Mouse (Mus musculus) limb, embryonic 15.5 days (tissue): ENCODE data around the gene Prtg. TPM values are rescaled to one million over a fixed set of nuclear protein-coding genes. Genes with fewer than 3 reads are reported as not detected.
A peak's percentile ranks its signal among the peaks of the same experiment; 100 is the strongest.

Experiments used
- ATAC-seq: fragments of 200-750 bp; cut with Nextera tagmentation; 2 replicates; pipeline ENCODE4 v1.8.0; 2017; ENCODE audit warnings: low read depth, moderate TSS enrichment; ENCODE audit not compliant: insufficient number of reproducible peaks, low FRiP score, low TSS enrichment
- H3K27ac ChIP-seq: fragments of 300-500 bp; sonication (generic); 2 replicates; pipeline ENCODE4 v1.5.1; 2015; ENCODE audit warnings: moderate library complexity, mild to moderate bottlenecking, inconsistent platforms
- H3K27me3 ChIP-seq: fragments of 300-500 bp; sonication (generic); 2 replicates; pipeline ENCODE4 v1.6.1; 2015; ENCODE audit warnings: inconsistent platforms
- H3K36me3 ChIP-seq: fragments of 300-500 bp; sonication (generic); 2 replicates; pipeline ENCODE4 v1.6.1; 2015; ENCODE audit warnings: inconsistent platforms
- H3K4me1 ChIP-seq: fragments of 300-500 bp; sonication (generic); 2 replicates; pipeline ENCODE4 v1.6.1; 2015; ENCODE audit warnings: inconsistent platforms
- H3K4me2 ChIP-seq: fragments of 300-500 bp; sonication (generic); 2 replicates; pipeline ENCODE4 v1.6.1; 2015; ENCODE audit warnings: mild to moderate bottlenecking, inconsistent platforms
- H3K4me3 ChIP-seq: fragments of 300-500 bp; sonication (generic); 2 replicates; pipeline ENCODE4 v1.5.1; 2015; ENCODE audit warnings: mild to moderate bottlenecking, inconsistent platforms
- H3K9ac ChIP-seq: fragments of 300-500 bp; sonication (generic); 2 replicates; pipeline ENCODE4 v1.6.1; 2015; ENCODE audit warnings: inconsistent platforms
- H3K9me3 ChIP-seq: fragments of 300-500 bp; sonication (generic); 2 replicates; pipeline ENCODE4 v1.6.1; 2016; ENCODE audit warnings: inconsistent platforms
- WGBS: fragments of 180-500 bp; shearing (Covaris S2); methylation state at CpG from one replicate; pipeline ENCODE4 v1.1.7; 2015; 5-methylcytosine and 5-hydroxymethylcytosine counted together
- polyA plus RNA-seq: library from polyadenylated mRNA; unstranded; fragments of >200 nt; fragmentation: Nextera tagmentation; extraction: Ambion mirVana; gene quantifications from 2 replicates; pipeline ENCODE4 v1.2.1, GENCODE M21; 2015

Gene Prtg
- polyA plus RNA-seq, 1 experiment from 2014 or later, result 0.41 TPM

DNA sequence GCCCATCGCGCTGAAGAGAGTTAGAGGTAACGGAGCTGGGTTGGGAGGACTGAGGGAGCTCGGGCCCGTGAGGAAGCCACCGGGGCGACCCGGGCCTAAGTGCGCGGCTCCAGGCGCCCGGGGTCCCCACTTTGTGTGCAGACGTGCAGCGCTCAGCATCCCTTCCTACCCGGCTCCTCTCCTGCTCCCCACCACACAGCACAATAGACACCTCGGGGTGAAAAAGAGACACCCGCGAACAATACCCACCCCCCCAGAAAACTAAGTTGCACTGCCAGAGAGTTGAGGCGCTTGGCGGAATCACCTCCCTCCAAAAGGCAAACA is 119.2 kb downstream of the Prtg start:
- Histone ChIP-seq H3K9ac (peak overlapping the region; percentile 90), H3K27me3 (no peaks in the 10 kb centered on the region), H3K27ac (peak overlapping the region; percentile 94), H3K36me3 (no peaks in the 10 kb centered on the region), H3K4me1 (peaks cover 10% of the 10 kb centered on the region), H3K9me3 (no peaks in the 10 kb centered on the region), H3K4me3 (peak overlapping the region; percentile 79), H3K4me2 (peak overlapping the region; percentile 87)
- WGBS, result 1% methylated on average over 20 of the region's 20 CpGs
- peak; percentile 30; the same call in 1 of the 2 replicates for ATAC-seq

- Histone ChIP-seq H3K9ac (no peak overlapping the region), H3K27me3 (no peaks in the 10 kb centered on the region), H3K36me3 (peaks cover 18% of the 10 kb centered on the region; the same call in 1 of the 2 replicates), H3K4me3 (no peak overlapping the region), H3K4me2 (no peak overlapping the region), H3K9me3 (no peaks in the 10 kb centered on the region), H3K27ac (no peak overlapping the region), H3K4me1 (peaks cover 7% of the 10 kb centered on the region)
- ATAC-seq, result no peak
- 75% methylated on average over 13 of the region's 13 CpGs for WGBS
These were observed 124.6 kb downstream of the Prtg start for GRCm38 (mm10) chr9:72931166-72931790.

- no peaks in the 10 kb centered on the region for H3K27me3 ChIP-seq
- no peak overlapping the region for H3K27ac ChIP-seq
- peaks cover 19% of the 10 kb centered on the region; the same call in 1 of the 2 replicates for H3K36me3 ChIP-seq
- no peaks in the 10 kb centered on the region for H3K4me1 ChIP-seq
- H3K4me2 ChIP-seq, result no peak overlapping the region
- H3K9me3 ChIP-seq, result no peaks in the 10 kb centered on the region
- no peak overlapping the region for H3K4me3 ChIP-seq
- no peak overlapping the region for H3K9ac ChIP-seq
- 86% methylated on average over 4 of the region's 4 CpGs for WGBS
- ATAC-seq, result no peak
These were observed 128.6 kb downstream of the Prtg start for GRCm38 (mm10) chr9:72935309-72935708.

- Histone ChIP-seq H3K36me3 (peaks cover 19% of the 10 kb centered on the region; the same call in 1 of the 2 replicates), H3K9me3 (no peaks in the 10 kb centered on the region), H3K27me3 (no peaks in the 10 kb centered on the region), H3K9ac (no peak overlapping the region), H3K27ac (no peak overlapping the region), H3K4me3 (no peak overlapping the region), H3K4me1 (no peaks in the 10 kb centered on the region), H3K4me2 (no peak overlapping the region)
- WGBS, result 71% methylated on average over 2 of the region's 2 CpGs
- ATAC-seq, result no peak
These were observed 129.6 kb downstream of the Prtg start for GRCm38 (mm10) chr9:72936301-72936700.

DNA sequence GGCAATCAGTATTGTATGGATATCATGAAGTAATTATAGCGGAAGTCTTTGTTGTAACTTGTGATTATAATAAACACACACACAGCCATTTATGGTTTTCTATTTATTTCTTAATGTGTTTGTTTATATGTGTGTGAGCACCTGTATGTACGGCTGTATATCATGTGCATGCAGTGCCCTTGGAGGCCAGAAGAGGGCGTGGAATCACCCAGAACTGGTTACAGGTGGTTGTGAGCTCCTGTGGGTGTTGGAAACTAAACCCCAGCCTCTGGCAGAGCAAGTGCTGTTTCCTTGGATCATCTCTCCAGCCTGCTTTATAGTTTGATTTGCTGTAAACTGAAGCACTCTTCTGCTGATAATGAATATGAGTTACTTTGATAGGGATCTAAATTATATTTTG is 136.8 kb downstream of the Prtg start:
- Histone ChIP-seq H3K9me3 (no peaks in the 10 kb centered on the region), H3K27me3 (no peaks in the 10 kb centered on the region), H3K4me2 (no peak overlapping the region), H3K27ac (no peak overlapping the region), H3K4me3 (no peak overlapping the region), H3K4me1 (no peaks in the 10 kb centered on the region), H3K36me3 (peaks cover 46% of the 10 kb centered on the region), H3K9ac (no peak overlapping the region)
- ATAC-seq, result no peak
- 64% methylated on average over 3 of the region's 3 CpGs for WGBS

- Histone ChIP-seq H3K9ac (no peak overlapping the region), H3K4me3 (no peak overlapping the region), H3K9me3 (no peaks in the 10 kb centered on the region), H3K4me1 (no peaks in the 10 kb centered on the region), H3K27ac (no peak overlapping the region), H3K36me3 (peaks cover 46% of the 10 kb centered on the region), H3K27me3 (no peaks in the 10 kb centered on the region), H3K4me2 (no peak overlapping the region)
- ATAC-seq, result no peak
- 89% methylated on average over 13 of the region's 13 CpGs for WGBS
These were observed 137.6 kb downstream of the Prtg start for GRCm38 (mm10) chr9:72944286-72944685.

- peaks cover 51% of the 10 kb centered on the region for H3K36me3 ChIP-seq
- H3K4me1 ChIP-seq, result peaks cover 3% of the 10 kb centered on the region; the same call in 1 of the 2 replicates
- H3K4me2 ChIP-seq, result no peak overlapping the region
- WGBS, result 94% methylated on average over 1 of the region's 1 CpGs
- H3K4me3 ChIP-seq, result no peak overlapping the region
- no peak overlapping the region for H3K9ac ChIP-seq
- no peak for ATAC-seq
- H3K9me3 ChIP-seq, result no peaks in the 10 kb centered on the region
- H3K27me3 ChIP-seq, result no peaks in the 10 kb centered on the region
- H3K27ac ChIP-seq, result no peak overlapping the region
These were observed 140.3 kb downstream of the Prtg start for GRCm38 (mm10) chr9:72947010-72947409.

DNA sequence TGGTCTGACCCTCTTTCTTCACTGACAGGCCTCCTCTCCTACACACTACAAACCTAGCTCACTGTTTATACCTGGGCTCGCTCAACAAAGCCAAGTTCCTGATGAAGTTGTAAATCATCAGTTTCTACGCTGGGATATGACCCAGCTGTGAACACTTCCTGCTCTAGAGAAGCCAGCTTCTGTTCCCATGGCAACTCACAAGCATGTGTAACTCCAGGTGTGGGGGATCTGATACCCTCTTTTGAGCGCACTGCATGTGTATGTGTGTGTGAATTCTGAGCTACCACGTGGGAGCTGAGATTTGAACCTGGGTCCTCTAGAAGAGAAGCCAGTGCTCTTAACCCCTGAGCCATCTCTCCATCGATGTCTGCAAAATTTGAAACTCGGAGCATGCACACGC is 142.9 kb downstream of the Prtg start:
- Histone ChIP-seq H3K36me3 (peaks cover 32% of the 10 kb centered on the region), H3K4me1 (peaks cover 3% of the 10 kb centered on the region; the same call in 1 of the 2 replicates), H3K4me3 (no peak overlapping the region), H3K27me3 (no peaks in the 10 kb centered on the region), H3K9me3 (no peaks in the 10 kb centered on the region), H3K27ac (no peak overlapping the region), H3K4me2 (no peak overlapping the region), H3K9ac (no peak overlapping the region)
- WGBS, result 63% methylated on average over 7 of the region's 7 CpGs
- ATAC-seq, result no peak

GRCm38 (mm10) chr9:72954746-72955145 is 148.1 kb downstream of the Prtg start:
- 54% methylated on average over 2 of the region's 2 CpGs for WGBS
- ATAC-seq, result no peak
- no peak overlapping the region for H3K27ac ChIP-seq

DNA sequence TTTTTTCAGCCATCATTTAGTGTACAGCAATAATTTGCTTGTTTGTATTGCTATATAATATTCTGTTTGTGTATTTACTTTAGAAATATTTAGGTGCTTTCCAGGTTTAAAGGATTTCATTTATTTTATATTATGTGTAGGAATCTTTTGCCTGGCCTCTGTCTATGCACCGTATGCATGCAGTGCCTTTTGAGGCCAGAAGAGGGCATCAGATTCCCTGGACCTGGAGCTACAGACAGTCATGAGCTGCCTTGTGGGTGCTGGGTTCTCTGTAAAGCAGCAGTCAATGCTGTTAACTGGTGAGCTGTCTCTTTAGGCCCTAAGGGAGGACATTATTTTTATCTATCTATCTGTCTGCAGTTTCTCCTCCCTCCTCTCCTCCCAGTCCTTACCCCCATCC is 148.9 kb downstream of the Prtg start:
- WGBS, result 13% methylated on average over 1 of the region's 1 CpGs
- ATAC-seq, result no peak
- Histone ChIP-seq H3K4me2 (no peak overlapping the region), H3K4me1 (peaks cover 11% of the 10 kb centered on the region; the same call in 1 of the 2 replicates), H3K27ac (no peak overlapping the region), H3K4me3 (no peak overlapping the region), H3K9ac (no peak overlapping the region), H3K36me3 (no peaks in the 10 kb centered on the region), H3K9me3 (no peaks in the 10 kb centered on the region), H3K27me3 (no peaks in the 10 kb centered on the region)

More at GRCm38 (mm10) chr9:72954746-72955145, 148.1 kb downstream of the Prtg start:
- Histone ChIP-seq H3K27me3 (no peaks in the 10 kb centered on the region), H3K4me2 (no peak overlapping the region), H3K36me3 (peaks cover 3% of the 10 kb centered on the region; the same call in 1 of the 2 replicates), H3K9me3 (no peaks in the 10 kb centered on the region), H3K9ac (no peak overlapping the region), H3K4me3 (no peak overlapping the region), H3K4me1 (peaks cover 11% of the 10 kb centered on the region; the same call in 1 of the 2 replicates)

GRCm38 (mm10) chr9:72958521-72959450 is 152.1 kb downstream of the Prtg start, which contains the start of the genes Dyx1c1 and Gm44503:
TSS of gene Dyx1c1 (plus strand) at chr9:72958785.
TSS of gene Gm44503 (plus strand) at chr9:72958852.
- H3K36me3 ChIP-seq, result no peaks in the 10 kb centered on the region
- ATAC-seq, result peak; percentile 72
- H3K4me3 ChIP-seq, result peak within 1 kb of the TSS; percentile 66
- no peaks in the 10 kb centered on the region for H3K27me3 ChIP-seq
- H3K9me3 ChIP-seq, result no peaks in the 10 kb centered on the region
- peak within 1 kb of the TSS; percentile 79 for H3K4me2 ChIP-seq
- peak within 1 kb of the TSS; percentile 54; the same call in 1 of the 2 replicates for H3K27ac ChIP-seq
- 1% methylated on average over 43 of the region's 43 CpGs for WGBS
- H3K4me1 ChIP-seq, result 0 out of 2 replicates have a peak, but pooled peaks cover 8% of the 10 kb centered on the region
- peak within 1 kb of the TSS; percentile 47 for H3K9ac ChIP-seq

DNA sequence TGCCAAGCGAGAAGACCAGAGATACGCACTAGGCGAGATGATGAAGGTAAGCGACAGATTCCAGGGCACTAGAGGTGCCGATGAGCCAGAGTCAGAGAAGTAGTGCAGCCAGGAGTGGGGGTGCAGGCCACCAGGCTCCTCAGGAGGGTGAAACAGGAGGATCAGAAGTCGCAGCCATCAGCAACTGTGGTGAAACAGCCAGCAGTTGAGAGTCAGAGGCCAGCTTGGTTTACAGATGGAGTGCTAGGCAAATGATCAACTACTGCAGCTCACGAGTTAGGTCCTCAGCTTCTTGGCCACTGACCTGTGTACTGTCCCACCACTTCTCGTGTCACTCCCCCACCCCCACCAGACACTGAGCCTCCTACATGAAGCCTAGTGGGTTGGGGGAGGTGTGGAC is 154.7 kb downstream of the Prtg start:
- Histone ChIP-seq H3K9me3 (no peaks in the 10 kb centered on the region), H3K9ac (no peak overlapping the region), H3K27ac (no peak overlapping the region), H3K4me2 (no peak overlapping the region), H3K36me3 (no peaks in the 10 kb centered on the region), H3K4me3 (no peak overlapping the region), H3K4me1 (0 out of 2 replicates have a peak, but pooled peaks cover 8% of the 10 kb centered on the region), H3K27me3 (no peaks in the 10 kb centered on the region)
- 70% methylated on average over 8 of the region's 8 CpGs for WGBS
- ATAC-seq, result no peak
